Mouse (Mus musculus) adrenal gland, postnatal 36 days (tissue): ENCODE results near the gene Efna2. TPM values are rescaled to one million over a fixed set of nuclear protein-coding genes. Genes with fewer than 3 reads are reported as not detected.
"Not testable (repeated sequence)": the region's sequence is repeated elsewhere in the genome, so short reads cannot be mapped to it uniquely, and the experiment has no call there.

Experiments
- DNase-seq, 2 experiments: peaks; one replicate each; pipeline ENCODE4 v3.0.0; 2021; ENCODE audit warnings: mixed read lengths in 1 of 2
- total RNA-seq, 2 experiments: library from RNA; stranded (reverse); gene quantifications; 2 replicates each; pipeline ENCODE4 v1.2.3; 2021

Efna2 gene
- total RNA-seq, 2 experiments from 2014 or later = 2.4 to 3.2 TPM

DNA sequence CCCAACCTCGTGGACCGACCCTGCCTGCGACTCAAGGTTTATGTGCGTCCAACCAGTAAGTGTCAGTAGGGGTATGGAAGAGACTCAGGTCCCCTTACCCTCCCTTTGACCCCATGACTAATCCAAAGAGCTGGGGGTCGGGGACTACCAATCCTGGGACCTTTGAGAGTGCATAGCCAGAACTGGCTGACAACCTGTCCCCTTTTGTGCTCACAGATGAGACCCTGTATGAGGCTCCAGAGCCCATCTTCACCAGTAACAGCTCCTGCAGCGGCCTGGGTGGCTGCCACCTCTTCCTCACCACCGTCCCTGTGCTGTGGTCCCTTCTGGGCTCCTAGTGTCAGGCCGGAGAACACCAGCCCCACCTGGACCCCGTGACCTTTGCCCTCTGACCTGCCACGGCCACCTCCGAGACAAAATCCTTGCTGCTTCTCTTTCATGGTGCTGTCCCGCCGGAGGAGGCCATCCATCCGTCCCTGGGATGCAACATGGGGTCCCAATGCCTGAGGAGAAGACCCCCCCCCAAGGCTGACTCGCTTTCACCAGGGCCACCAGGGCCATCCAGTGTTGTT is 9.3 kb downstream of the Efna2 start:
- no peak for DNase-seq

DNA sequence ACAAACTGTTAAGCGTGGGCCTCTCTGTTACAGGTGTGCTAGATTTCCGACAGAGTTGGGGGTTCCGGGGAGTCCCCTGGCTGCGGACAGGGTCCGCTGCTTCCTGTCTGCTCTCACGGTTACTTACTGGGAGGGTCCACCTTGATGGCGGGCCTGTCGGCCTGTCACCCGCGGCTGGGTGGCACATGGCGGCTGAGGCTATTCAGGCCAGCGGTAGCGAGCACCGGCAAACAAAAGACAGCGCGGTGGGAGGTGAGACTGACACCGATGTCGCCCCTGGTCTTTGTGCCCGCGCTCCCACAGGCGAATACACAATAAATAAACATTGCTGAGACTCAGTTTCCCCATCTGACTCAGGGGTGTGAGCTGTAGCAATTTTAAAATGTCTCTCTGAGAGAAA is 10.7 kb downstream of the Efna2 start:
- DNase-seq = no peak

DNA sequence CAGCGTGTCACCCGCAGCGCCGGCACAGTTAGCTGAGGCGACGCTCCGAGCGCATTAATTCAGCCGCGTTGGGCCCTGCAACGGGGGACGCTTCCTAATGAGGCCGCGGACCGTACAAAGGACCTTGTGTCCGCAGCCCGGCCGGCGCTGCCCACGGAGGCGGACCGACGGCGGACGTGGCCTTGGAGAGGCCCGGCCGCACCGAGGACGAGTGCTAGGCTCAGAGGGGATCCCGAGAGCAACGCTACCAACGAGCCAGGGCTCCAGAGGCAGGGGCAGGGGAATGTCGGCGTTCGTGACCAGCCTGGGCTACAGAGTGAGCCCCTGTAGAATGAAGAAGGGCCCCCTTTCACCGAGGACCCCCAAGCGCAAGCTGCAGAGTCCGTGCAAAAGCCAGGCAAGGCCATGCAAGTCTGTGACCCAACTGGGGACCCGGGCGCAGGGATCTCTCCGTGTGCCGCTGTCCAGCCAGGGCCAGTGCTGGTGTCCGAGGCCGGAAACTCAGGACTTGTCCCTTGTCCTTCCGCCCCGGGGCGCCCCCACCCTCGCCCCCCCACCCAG is 11.3 kb downstream of the Efna2 start:
- DNase-seq = peak; percentile 65 to 73

DNA sequence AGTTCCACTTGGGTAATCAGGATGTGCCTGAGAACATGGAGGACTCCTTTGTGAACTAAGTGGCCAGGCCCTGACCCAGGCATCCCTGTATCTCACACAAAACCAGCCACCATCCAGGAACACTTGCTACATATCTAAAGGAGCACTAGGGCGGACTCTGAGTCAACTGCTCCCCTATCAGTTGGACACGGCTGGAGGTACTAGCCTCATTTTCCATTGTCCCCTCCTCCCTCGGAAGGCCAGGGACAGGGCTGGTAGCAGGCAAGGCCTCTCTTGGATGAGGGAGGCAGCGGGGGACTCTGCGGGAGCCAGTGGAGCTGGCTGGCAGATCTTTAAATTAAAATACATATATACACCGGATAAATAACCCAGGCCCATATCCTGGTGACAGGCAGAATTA is 14.7 kb downstream of the Efna2 start:
- no peak for DNase-seq

DNA sequence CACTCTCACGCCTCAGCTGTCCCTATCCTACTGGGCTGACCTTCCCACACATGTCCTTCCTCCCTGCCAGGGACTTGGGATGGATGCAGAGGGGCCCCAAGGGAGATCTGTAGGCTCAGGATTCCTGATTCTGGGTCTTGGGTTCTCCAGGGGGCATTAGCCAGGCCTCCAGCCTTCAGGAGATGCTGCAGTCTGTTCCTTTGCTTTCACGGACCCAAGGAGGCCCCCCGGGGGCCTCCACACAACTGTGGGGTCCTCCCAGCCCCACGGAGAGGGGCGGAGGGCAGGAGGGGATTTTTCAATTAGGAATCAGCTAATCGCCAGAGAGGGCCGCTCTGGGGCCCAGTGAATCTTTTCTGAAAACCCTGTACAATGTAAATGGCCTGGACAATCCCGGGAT is 15.2 kb downstream of the Efna2 start:
- no peak for DNase-seq

DNA sequence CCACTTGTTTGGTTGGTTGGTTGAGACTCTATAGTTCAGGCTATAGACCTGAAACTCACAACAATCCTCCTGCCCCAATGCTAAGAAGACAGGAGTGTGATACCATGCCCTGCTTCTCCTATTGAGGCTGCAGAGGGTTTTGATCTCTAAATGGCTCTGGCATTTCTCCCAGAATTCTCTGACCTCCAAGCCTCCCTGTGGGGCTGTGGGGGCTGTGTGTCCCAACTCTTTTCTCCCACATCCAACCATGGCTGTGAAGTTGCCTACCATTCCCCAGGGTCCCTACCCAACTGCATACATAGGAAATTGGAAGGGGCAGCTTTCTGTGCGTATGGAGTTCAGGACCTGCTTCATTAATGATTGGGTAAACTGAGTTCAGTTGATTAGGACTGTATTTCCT is 16.9 kb downstream of the Efna2 start:
- no peak for DNase-seq

DNA sequence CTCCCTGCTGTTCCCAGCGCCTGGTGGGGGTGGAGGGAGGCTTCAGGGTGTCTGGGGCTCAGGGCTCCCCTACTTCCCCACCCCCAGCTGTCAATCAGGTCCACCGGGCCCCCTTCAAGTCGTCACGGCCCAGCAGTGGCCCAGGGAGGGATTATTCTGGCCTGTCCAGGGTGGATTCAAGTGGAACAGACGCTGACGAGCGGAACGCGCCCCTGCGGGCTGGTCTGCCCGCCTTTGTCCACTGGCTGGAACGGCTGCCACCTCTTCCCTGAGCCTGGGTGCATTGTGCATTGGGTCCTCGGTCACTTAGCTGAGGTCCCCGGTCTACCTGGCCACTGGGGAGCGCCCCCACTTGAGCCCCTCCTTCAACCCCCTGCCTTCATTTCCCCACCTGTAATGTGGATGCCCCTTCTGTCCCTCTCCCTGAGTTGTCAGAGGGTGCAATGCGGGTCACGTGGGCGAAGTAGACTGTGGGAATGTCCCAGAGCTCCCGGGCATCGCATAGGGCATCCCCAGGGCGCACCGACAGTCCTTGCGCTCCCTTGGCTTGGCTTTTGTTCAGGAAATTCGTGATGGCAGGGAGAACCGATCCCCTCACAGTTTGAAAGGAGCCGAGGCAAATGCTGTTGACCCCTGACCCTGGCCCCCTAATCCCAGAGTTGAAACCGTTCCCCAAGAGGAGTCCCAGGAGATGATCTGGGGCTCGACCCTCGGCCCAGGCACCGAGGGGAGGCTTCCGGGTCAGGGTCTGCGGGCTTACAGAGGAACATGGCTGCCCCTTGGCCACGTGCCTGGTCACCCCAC is 17.7 kb downstream of the Efna2 start:
- no peak for DNase-seq

DNA sequence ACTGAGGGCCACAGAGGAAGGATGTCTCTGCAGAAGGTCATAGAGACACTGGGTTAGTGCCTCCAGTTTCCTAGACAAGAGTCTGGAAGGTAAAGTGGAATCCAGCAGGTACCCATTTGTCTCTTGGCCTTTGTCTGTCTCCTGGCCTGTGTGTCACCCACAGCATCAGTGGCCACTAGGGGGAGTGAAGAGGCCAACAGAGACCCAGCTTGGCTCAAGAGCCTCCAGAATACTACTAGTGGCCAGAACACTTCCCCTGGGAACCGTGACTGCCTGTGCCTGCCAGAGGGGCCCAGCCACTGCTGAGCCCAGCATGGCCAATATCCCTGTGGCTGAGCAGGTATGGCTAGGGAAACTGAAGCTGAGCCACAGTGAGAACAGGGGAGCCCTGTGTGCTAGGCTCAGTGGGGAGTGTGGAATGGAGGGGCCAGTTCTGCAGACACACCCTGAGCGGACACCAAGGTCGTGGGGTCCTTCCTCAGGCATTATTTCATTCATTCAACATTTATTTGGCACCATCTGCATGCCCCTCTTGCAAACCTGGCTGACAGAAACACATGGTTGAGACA is 20.2 kb downstream of the Efna2 start:
- DNase-seq = peak; percentile 82 to 91

DNA sequence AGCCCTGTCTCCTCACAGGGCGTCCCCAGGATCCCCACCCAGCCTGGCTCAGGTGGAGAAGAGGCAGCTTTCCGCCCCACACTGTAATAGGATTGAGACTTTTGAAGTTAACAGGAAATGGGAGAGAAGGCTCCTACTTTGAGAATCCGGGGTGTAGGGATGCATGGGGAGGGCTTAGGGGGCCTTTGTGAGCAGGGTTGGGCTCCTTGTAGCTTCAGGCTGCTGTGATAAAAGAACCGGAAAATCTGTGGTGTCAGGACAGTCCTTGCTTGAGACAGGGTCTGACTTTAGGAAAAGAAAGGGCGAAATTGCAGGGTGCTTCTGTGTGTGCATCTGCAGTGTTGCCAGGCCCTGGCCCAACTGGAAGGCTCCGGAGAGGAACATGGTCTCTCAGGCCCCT is 21.2 kb downstream of the Efna2 start:
- DNase-seq = no peak

DNA sequence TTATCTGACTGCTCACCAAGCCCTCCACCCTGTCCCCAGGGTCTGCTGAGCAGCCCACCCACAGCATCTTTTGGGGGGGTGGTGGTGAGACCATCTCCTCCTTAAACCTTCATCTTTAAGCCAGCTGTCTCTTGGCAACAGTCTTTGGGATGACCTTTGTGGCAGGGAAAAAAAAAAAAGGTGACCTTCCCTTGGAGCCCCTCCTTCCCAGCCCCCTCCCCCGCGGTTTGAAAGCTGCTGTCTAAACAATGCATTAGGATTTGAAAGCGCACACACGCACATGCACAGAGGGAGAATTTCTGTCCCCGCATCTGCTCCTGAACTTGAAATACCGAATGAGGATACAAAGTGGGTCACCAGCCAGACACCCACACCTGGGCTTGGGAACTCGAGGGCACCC is 24.8 kb downstream of the Efna2 start:
- DNase-seq = no peak

DNA sequence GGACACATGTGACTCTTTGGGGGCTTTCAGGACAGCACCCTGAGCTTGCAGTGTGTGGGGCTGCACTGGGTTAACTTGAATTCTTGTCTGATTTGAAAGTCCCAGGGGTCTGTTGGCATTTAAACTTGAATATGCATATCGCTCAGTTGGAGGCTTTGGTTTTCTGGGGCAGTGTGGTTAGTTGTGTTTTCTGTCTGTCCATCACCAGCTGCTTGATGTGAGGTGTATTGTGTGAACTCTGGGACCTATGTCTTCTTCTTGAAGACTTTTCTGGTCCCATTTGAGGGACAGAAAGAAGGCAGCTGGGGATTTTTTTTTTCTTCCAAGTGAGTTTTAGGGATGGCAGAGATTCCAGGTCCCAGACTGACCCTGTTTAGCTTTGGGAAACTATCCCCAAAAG is 27.9 kb downstream of the Efna2 start:
- DNase-seq = no peak

DNA sequence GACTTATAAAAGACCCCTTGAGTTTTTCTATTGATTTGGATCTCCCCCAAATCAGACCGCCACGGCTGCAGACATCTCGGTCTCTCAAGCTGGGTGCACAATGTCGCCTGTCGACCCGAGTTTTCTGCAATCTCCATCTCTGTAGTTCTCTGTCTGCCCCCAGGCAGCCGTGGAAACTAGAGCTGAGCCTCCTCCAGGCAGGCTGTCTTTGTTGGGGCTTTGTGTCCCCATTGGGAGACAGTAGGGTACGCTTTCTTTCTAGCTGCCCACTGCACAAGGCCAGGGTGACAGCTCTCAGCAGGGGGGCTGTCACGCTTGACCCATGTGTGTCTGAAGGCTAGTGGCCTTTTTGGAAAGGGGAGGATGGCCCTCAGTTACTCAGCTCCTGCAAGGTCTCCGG is 28.4 kb downstream of the Efna2 start:
- no peak for DNase-seq

DNA sequence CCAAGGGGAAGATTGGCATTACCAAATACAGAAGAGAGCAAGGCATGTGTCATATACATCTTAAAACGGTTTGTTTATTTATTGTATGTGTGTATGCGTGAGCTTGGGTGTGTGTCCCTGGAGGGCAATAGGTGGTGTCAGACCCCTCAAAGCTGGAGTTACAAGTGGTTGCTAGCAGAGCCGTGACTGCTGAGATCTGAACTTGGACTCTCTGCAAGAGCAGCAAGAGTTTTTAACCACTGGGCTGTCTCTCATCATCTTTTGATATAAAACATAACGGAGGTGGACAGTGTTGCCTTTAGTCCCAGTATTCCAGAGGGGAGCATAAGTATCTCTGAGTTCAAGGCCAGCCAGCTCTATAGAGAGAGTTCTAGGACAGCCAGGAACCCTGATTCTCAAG is 29.0 kb downstream of the Efna2 start:
- DNase-seq = no peak

DNA sequence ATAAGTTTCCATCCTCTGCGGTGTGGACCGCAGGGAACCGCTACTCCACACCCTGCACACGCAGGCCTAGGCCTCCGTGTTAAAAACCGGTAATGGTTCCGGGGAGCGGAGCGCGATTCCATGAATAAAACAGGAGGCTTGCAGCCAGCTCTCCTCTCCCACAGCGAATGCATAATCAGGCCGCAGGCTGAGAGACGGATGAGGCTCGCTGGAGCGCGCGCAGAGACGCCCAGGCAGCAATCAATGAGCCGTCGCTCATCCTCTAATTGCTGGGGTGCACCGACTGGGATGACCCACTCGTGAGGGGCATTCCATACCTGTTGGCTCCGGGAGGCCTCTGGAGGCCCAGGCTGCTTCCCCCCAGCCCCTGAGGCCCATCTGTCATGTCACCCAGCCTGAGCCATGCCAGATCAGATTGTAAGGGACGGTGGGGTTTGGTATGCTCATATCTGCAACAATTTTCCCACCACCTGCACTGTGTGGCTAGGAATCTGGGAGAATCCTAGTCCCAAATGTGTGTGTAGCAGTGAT is 29.6 kb downstream of the Efna2 start:
- DNase-seq = no peak

DNA sequence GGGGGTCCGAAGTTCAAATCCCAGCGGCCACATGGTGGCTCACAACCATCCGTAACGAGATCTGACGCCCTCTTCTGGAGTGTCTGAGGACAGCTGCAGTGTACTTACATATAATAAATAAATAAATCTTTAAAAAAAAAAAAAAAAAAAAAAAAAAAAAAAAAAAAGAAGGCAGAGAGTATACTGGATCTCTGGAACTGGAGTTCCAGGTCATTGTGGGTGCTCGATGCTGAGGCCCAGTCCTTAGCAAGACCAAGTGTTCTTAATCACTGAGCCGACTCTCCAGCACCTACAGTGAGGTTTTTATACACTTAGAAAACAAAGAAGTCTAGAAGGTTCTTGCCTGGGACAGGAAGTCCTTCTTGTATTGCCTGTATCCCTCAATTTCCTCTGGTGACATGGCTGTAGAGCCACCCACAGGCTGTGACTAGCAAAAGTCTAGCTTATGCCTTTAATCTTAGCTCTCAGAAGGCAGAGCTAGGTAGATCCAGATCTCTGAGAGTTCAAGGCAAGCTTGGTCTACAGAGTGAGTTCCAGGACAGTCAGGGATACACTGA is 32.3 kb downstream of the Efna2 start:
- not testable (repeated sequence) for DNase-seq

DNA sequence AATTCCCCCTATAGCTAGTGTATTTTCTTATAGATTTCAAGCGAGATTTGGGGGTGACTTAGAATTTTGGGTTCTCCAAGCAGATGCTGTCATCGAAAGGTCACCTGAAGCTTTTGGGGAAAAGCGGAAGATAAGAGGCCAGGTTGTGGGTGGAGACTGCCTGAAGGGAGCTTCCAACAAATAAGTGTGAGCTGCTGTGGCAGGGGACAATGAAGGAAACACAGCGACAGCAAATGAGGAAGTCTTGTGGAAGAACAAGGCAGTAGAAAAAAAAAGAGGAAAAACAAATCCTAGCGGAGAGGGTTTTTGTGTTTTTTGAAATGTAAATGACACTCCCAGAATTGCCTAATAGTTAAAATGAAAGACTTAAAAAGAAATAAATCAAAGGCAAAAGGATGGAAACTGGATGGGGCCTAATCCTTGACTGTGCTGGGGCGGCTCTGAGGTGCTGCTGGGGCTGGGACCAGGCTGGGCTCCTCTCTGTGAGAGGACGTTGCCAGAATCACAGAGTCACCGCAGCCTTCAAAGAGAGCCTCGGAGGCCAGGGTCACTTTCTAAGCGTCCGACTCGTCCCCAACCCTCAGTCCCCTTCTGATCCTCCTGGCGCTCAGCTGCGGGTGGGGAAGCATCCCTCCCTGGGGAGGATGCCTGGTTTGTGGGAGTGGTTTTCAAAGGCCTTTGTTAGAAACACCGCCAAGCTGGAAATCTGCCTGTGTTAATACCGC is 35.9 kb downstream of the Efna2 start:
- DNase-seq = peak in 1 of 2 experiments; percentile 7

DNA sequence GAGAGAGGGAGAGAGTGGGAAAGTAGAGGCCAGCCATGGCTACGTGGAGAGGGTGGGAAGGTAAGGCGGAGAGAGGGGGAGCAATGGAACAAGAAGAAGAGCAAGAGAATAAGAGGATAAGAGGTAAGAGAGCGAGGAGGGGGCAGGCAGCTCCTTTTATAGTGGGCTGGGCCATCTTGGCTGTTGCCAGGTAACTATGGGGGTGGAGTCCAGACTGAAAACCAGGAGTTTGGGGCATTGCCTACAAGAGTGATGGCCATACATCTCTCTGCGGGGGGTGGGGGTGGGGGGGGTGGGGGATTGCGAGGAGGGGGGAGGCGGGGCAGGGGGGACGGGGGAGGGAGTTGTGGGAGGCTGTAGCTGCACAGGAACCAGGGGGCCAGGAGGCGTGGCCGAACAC is 41.4 kb downstream of the Efna2 start:
- DNase-seq = no peak

DNA sequence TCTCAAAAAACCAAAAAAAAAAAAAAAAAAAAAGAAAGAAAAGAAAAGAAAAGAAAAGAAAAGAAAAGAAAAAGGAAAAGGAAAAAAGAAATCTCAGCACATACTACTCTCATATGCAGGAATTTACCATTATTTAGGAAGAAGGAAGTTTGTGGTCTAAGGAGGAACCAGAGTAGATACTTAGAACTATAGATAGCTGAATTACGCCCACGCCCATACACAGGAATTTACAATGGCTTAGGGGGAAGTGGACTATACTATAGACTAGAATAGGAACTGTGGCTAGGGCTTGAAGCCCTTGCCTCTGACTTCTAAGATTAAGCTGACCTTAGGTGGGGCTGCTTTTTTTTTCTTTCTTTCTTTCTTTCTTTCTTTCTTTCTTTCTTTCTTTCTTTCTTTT is 43.9 kb downstream of the Efna2 start:
- not testable (repeated sequence) for DNase-seq

DNA sequence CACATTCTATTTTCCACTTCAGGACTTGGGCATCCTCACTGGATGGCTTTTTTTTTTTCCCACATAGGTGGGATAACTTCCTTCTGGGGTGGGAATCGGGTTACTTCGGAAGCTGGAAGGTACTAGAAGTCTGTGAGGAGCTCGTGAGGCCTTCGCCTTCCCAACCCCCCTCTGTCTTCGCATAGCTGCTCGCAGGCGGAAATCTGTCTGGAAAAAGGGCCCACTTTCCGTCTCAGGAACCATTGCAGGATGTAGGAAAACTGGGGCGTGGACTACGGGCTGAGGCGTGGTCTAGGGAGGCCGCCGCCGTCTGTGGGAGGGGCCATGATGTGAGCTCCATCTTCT is 46.8 kb downstream of the Efna2 start:
- no peak for DNase-seq

DNA sequence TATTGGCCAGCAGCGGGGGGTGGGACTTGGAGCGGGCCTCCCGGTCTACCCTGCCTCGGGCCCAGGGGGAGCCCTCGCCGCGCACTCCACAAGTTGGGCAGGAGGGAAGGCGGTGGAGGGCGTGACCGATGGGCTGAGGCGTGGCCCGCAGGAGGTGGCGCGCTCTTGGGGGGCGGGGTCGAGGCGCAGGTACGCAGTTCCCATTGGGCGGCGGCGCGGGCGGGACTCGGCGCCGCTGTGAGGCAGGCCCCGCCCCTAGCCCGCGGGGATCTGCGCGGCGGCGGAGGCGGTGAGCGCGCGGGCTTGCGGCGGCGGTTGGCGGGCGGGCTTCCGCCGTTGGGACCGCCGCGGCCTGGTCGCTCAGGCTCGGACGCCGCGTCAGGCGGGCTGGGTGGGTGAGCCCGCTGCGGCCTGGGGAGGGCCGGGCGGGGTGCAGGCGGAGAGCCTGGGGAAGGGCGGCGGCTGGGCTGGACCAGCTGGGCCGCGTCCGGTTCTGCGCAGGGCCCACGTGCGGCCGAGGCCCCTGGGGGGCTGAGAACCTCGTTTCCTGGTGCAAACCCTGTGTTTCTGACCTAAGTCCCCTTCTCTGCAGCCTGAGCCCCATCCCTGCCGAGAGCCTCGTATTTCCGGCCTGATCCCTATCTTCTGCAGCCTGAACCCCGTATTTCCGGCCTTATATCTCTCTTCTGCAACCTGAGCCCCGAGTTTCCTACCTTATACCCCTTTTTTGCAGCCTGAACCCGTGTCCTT is 47.3 kb downstream of the Efna2 start, which contains the start of gene Mum1:
Gene Mum1 (plus strand): TSS at position 19 of the 750 bp plus-strand sequence.
- DNase-seq = peak; percentile 99 to 100

DNA sequence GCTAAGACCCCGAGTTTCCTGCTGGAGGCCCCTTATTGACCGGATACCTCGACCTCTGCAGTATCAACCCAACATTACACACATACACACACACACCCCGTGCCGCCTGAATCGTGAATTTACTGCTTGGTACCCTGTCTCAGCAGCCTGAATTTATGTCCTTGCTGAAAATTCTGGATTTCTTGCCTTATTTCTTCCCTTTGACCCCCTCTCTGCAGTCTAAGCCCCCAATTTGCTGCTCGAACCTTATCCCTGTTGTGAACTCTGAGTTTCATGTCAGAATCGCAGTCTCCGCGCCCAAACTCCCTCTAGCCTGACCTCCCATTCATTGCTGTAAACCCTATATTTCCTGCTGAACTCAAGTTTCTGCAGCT is 47.9 kb downstream of the Efna2 start:
- no peak for DNase-seq
